Mouse (Mus musculus): ENCODE measurements around the gene Rsph14. TPM values are rescaled to one million over a fixed set of nuclear protein-coding genes. Genes with fewer than 3 reads are reported as not detected.

The Rsph14 gene
- total RNA-seq, 2 experiments from 2014 or later, result not detected

DNA sequence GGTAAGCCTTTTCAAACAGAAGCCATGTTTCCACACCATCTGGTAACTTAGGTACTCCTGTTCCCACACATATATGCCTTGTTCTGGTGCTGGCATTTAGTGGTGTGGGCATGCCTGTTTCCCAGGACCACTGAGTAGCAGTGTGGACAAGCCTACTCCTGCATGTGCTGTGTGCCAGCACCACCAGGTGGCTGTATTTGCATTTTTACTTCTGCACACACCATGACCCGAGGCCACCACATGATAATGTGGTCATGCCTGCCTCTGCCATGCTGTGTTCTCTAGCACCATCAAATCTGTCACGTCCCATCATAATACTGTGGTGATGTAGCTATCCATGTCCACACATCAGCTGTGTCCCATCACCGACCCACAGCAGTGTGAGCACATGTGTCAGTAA lies 93.1 kb downstream of the Rsph14 start:
- intact Hi-C loops (cut with DNase I), result loop anchor here (2.0 kb wide), 1 partner anchor 212 kb away; no protein-coding TSS in a partner anchor
- DNase-seq, result no peak

DNA sequence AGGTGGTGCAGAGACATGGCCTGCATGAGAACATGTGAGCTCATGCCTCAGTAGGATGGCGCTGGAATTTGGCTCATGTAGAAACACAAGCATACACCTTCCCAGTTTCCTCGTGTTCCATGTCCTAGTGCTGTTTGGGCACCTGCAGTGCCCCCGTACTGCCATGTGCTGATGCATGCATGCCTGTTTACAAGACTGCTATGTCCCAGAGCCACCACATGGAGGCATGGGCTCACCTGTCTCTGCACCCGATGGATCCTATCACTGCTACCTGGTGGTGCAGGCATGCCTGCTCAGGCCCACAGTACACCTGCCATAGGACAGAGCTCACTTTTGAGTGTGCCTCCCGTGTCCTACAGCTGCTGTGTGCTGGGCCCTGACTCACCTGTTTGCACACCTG lies 94.0 kb downstream of the Rsph14 start:
- intact Hi-C loops (cut with DNase I), result loop anchor here (2.0 kb wide), 1 partner anchor 212 kb away; no protein-coding TSS in a partner anchor
- DNase-seq, result no peak

DNA sequence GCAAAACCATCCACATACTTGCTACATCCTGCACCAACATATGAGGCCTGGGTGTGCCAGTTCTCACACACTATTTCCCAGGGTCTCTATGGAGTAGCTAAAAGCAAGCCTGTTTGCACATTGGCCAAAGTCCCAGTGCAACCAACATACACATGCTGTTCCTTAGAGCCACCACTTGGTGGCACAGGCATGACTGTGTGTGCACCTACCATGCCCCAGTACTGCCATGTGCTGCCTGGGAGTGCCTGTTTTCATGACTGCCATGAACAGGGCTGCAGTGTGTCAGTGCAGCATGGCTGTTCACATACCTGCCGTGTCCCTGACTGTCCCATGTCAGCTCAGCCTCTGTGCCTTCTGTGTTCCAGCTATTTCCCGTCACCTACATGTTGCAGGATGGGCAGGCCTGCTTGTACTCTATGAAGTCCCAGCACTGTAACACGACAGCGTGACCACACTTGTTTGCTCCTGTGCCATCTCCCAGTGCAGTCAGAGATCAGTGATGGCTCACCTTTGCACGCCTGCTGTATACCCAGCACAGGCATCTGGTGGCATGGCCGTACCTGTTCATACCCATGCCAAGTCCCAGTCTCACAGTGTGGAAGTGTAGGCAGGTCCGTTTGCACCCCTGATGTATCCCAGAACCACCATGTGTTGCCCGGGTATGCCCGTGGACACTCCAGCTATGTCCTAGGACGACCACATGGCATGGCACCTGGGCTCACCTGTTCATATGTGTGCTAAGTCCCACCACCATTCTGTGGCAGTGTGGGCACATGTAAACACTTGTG lies 95.2 kb downstream of the Rsph14 start:
- intact Hi-C loops (cut with DNase I), result loop anchor here (2.0 kb wide), 1 partner anchor 84 kb away; no protein-coding TSS in a partner anchor
- DNase-seq, result peak in 1 of 2 experiments; percentile 26

DNA sequence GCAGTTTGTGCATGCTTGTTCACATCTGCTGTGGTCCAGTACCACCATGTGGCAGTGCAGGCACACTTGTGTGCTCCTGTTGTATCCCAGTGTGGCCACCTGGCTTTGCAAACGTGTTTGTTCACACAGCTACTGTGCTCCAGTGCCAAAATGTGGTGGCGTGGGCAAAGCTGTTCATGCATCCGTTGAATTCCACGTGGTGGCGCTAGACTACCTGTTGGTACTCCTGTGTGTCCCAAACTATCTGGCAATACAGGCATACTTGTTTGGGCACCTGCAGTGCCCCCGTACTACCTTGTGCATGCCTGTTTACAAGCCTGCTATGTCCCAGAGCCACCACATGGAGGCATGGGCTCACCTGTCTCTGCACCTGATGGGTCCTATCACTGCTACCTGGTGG lies 97.4 kb downstream of the Rsph14 start:
- intact Hi-C loops (cut with DNase I), result no loop called here
- DNase-seq, result no peak

DNA sequence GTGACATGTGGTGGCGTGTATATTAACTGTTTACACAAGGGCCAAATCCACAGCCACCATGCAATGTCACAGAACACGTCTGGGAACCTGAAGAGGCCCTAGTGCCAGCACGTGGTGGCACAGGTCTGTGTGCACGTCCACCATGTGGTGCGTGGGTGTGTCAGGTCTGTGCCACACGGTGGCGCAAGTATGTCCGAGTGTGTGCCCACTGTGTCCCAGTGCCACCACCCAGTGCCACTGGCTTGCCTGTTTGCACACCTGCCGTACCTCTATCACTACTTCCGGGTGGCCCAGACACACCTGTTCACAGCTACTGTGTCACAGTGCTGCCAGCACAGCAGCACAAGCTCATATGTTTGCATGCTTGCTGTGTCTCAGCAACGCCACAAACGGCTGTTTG lies 97.9 kb downstream of the Rsph14 start:
- intact Hi-C loops (cut with DNase I), result no loop called here
- DNase-seq, result no peak

DNA sequence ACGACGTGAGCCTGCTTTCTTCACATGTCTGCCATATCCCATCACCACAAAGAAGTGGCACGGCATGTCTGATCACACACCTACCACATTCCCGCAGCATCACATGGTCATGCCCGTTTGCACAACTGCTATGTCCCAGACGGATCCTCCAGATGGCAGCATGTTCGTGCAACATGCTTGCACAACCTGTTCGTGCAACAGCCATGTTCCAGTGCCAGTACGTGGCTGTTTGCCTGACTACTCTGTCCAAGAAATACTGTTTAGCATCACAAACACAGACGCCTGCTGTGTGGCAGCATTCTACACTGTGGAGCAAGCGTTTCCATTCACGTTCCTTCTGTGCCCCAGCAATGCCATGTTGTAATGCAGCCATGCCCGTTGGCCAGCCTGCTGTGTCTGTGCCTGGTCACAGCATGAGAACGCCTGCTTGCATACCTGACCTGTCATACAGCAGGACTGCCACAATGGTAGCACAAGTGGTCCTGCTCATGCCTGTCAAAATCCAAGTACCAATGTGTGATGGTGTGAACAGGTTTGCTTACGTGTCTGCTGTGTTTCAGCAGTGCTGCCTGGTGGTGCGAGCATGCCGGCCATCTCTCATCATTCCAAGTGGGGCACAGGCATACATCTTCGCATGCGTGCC lies 98.7 kb downstream of the Rsph14 start:
- no peak for DNase-seq
- intact Hi-C loops (cut with DNase I), result no loop called here

DNA sequence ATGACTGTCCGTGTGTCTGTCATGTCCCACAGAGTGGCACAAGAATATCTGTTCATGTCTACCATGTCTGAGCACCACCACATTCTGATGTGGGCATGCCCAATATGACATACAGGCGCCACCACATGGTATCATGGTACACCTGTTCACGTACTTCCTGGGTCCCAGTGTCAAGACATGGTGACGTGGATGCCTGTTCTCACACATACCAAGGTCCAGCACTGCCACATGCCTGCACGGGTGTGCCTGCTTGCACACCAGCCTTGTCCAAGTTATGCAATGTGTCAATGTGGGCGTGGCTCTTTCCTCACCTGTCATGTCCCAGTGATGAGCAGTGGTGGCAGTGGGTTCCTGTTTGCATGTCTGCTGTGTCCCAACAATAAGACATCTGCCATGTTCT lies 99.9 kb downstream of the Rsph14 start:
- intact Hi-C loops (cut with DNase I), result no loop called here
- no peak for DNase-seq

DNA sequence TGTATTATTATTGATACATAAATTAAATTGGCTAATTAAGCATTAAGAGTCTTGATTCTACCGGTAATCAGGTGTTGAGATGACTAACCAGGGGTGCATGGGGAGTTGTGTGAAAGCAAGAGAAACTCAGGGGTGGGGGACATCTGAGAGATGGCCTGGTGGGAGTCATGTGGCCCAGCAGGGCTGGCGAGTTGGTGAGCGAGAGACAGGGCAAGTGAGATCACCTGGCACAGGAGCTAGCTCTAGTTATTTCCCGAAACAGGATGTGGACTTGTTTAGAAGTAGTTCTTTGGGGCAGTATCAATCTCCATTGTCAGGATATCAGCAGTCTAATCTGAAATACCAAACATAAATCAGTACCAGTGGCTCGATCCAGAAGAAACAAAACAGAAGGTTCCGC lies 100.8 kb downstream of the Rsph14 start:
- no peak for DNase-seq
- intact Hi-C loops (cut with DNase I), result no loop called here

DNA sequence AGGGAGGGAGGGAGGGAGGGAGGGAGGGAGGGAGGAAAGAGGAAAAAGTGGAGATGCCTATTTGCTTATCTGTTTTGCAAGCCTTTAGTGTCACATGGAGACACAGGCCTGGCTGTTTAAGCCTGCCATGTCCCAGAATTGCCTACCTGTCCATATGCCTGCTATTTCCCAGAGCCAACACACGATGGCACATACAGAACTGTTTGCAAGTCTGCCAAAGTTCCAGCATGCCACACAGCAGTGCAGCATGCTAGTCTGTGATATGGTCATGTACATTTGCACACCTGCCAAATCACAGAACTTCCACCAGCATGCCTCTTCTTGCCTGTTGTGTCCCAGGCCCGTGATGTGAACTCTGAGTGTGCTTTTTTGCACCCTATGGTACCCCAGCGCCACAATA lies 101.8 kb downstream of the Rsph14 start:
- intact Hi-C loops (cut with DNase I), result no loop called here
- DNase-seq, result no peak

DNA sequence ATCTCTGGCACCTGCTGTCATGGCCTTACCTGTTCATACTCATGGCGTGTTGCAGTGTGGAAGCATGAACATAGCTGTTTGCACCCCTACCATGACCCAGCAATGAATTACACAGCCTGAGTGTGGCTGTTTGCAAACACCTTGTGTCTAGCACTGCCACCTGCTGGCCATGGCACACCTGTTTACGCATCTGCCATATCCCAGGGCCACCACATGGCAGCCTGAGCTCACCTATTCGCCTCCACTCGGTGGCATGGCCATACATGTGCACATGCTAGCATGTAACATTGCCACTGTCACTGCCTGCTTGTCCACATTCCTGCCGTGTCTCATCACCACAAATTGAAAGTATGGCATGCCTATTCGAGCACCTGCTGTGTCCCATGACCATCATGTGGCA lies 102.8 kb downstream of the Rsph14 start:
- intact Hi-C loops (cut with DNase I), result no loop called here
- no peak for DNase-seq

DNA sequence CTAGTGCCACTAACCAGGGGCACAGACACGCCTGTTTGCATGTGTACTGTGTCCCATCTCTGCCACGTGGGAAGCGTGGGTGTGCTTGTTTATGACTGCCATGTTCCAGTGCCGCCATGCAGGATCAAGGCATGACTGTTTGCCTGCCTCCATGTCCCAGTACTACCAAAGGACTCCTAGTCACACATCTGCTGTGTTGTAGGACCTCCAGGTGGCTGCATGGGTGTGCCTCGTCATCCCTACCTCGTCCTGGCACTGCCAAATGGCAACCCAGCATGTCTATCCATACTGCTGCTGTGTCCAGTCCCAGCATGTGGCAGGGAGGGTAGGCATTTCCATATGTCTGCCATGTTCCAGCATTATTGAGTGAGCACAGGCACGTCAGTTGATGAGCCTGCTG lies 104.1 kb downstream of the Rsph14 start:
- intact Hi-C loops (cut with DNase I), result no loop called here
- no peak for DNase-seq

DNA sequence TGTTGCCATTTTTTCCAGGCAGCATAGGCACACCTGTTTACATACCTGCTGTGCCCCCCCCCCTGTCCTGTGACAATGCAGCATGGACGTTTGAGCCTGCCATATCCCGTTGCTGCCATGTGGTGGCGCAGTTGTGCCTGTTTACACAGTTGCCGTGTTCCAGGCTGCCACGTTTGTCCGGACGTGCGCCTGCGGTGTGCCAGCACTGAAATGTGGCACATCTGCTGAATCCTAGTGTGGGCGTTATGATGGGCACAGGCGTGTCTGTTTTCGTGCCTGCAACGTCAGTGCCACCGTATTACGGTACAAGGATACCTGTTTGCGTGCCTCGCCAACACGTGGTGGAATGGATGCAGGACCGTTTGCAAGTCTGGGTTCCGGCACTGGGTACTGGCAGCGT lies 107.1 kb downstream of the Rsph14 start:
- DNase-seq, result peak; percentile 34 to 41
- intact Hi-C loops (cut with DNase I), result no loop called here

DNA sequence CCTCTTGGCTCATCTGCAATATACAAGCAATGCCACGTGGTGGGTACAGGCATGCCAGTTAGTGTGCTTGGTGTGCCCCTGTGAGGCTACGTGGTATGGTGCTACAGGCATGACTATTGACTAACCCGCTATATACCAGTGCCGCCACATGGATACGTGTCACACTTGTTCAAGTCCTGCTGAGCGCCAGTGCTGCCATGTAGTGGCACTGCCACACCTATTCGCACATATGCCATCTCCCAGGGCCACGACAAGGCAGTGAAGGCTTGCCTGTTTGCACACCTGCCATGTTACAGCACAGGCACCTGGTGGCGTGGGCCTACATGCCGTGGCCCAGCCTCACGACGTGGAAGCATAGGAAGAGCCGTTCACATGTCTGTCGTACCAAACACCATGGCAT lies 108.1 kb downstream of the Rsph14 start:
- no peak for DNase-seq
- intact Hi-C loops (cut with DNase I), result loop anchor here (5.0 kb wide), 1 partner anchor 228 kb away; no protein-coding TSS in a partner anchor

DNA sequence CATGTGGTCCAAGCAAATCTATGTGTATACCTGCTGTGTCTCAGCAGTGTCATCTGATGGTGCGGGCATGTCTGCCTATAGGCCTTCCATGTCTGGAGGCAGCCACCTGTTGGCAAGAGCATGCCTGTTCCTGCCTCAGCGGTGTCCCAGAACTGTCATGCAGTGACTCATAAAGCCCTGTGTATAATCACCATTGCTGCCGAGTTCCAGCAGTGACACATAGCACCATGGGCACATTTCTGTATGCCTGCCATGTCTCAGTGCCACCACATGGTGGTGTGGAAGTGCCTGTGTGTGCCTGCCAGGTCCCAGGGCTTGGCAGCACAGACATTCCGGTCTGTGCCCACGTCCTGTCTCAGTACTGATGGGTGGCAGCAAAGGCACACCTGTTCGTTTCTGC lies 109.6 kb downstream of the Rsph14 start:
- intact Hi-C loops (cut with DNase I), result loop anchor here (5.0 kb wide), 1 partner anchor 230 kb away; no protein-coding TSS in a partner anchor
- peak in 1 of 2 experiments; percentile 26 for DNase-seq

DNA sequence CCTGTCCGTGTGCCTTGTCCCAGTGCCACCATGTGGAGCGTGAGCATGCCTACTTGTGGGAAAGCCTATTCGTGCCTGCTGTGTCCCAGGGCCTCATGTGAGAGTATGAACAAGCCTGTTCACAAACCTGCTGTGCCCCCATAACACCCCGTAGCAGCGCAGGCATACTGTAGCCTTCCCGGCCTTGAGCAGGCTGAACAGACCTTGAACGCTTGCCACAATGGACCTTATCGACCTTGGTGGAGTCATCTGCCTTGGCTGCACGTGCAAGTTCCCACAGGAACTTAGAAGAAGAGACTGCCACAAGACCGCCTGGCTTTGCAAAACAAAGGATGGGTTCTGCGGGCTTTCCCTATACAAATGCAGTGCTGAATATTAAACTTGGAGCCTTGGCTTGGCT lies 110.8 kb downstream of the Rsph14 start:
- intact Hi-C loops (cut with DNase I), result loop anchor here (5.0 kb wide), 1 partner anchor 231 kb away; no protein-coding TSS in a partner anchor
- no peak for DNase-seq

DNA sequence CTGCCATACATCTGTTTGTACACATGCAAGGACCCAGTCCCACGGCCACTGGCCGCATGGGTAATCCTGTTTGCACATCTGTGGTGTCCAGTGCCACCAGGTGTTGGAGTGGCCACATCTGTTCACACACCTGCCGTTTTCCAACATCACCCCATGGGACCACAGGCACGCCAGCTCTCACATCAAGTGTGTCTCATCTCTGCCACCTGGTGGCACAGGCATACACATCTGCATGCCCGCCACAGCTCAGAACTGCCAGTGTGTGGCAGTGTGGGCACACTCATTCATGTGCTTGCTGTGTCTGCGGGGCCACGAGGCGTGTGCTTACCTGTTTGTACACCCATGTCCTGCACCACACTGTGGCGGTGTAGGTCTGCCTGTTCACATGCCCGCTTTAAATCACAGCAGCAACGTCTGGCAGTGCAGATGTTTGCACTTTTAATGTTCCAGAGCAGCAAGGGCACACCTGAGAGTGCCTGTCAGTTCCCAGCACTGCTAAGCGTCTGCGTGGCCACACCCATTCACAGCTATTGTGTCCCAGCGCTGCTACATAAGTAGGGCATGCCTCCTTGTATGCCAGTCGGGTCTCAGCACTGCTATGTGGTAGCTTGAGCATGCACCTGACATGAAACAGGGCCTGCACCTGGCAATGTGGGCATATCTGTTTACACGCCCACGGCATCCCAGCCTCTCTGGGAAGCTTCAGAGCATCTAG lies 111.4 kb downstream of the Rsph14 start:
- intact Hi-C loops (cut with DNase I), result loop anchor here (5.0 kb wide), 1 partner anchor 231 kb away; no protein-coding TSS in a partner anchor
- peak; percentile 22 to 45 for DNase-seq

DNA sequence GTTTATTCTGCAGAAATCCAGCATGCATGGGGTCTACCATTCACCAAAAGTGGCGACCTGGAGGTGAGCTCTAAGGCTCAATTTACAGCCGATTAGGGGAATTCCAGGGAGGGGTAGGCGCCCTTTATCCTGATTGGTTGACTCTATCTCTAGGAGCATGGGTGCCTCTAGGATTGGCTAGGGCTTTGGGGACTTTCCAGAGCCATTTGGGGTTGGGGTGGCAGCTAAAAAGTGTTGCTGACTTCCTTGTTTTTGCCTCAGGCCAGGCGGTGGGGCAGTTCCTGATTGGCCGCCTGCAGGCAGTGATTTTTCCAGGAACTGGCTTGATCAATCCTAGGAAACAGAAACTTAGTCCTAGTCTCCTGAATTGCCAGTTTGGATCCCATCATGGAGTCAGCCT lies 113.1 kb downstream of the Rsph14 start:
- no peak for DNase-seq
- intact Hi-C loops (cut with DNase I), result no loop called here

DNA sequence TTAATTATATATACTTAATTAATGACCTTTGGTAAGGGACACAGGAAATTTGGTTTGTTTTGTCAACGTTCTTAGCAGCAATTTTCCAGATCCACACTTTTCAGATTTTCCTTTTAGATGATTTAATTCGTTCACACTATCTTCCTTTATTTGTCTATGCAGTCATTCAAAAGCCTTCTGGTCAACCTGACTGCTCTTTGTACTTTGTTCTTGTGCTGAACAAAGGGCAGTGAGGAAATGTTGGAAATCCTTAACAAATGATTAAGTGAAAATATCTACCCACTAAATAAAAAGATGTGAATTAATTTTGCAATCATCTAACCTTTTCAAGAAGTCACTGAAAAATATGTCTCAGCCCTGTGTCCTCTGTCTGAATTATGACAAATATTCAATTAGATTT lies 124.0 kb downstream of the Rsph14 start:
- DNase-seq, result no peak
- intact Hi-C loops (cut with DNase I), result no loop called here
